Mouse (Mus musculus): ENCODE measurements around the gene Prkaca. TPM values are rescaled to one million over a fixed set of nuclear protein-coding genes. Genes with fewer than 3 reads are reported as not detected.
"Not testable (repeated sequence)": the region's sequence is repeated elsewhere in the genome, so short reads cannot be mapped to it uniquely, and the experiment has no call there.

Prkaca gene
- polyA plus RNA-seq, 1 experiment, result 101 TPM

DNA sequence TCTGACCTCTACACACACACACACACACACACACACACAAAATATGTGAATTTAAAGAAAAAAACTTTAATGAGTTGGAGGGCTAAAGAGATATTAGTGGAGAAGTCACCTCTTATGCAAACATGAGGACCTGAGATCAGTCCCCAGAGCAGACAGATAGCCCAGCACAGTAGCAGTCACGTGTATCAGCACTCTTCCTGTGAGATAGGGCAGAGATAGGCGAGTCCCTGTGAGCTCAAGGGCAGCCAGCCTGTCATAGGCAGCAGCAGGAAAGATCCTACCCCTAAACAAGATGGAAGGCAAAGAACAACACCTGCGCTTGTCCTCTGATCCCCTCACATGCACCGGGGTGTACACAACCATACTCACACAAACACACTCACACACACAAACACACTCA lies 9.7 kb downstream of the Prkaca start:
- Histone ChIP-seq H3K27me3 (ENCODE audit: control insufficient read depth, insufficient read depth, low read length) (no peaks in the 10 kb centered on the region), H3K36me3 (ENCODE audit: control insufficient read depth, insufficient read depth, low read length) (peaks cover 3% of the 10 kb centered on the region), H3K27ac (ENCODE audit: control insufficient read depth, insufficient read depth, low read depth, low read length) (no peak overlapping the region), H3K4me1 (ENCODE audit: control insufficient read depth, insufficient read depth, low read length) (peaks cover 6% of the 10 kb centered on the region), H3K4me3 (ENCODE audit: control insufficient read depth, low read depth, low read length) (no peak overlapping the region)
- TF ChIP-seq POLR2A (IDR thresholded peaks at IDR 0.05; ENCODE audit: control insufficient read depth, low read depth, low read length) (no peak), CTCF (IDR thresholded peaks at IDR 0.05; ENCODE audit: control insufficient read depth, insufficient read depth, insufficient replicate concordance, low read depth, low read length) (no peak)

DNA sequence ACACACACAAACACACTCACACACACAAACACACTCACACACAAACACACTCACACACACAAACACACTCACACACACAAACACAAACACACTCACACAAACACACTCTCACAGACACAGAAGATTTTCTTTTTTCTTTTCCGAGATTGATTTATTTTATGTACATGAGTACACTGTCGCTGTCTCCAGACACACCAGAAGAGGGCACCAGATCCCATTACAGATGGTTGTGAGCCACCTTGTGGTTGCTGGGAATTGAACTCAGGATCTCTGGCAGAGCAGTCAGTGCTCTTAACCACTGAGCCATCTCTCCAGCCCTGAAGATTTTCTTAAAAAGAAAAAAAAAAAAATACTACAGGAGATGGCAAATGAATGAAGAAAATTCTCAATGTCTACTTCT lies 10.4 kb downstream of the Prkaca start:
- not testable (repeated sequence) for H3K4me1 ChIP-seq (ENCODE audit: control insufficient read depth, insufficient read depth, low read length); H3K36me3 ChIP-seq (ENCODE audit: control insufficient read depth, insufficient read depth, low read length); H3K27me3 ChIP-seq (ENCODE audit: control insufficient read depth, insufficient read depth, low read length); H3K27ac ChIP-seq (ENCODE audit: control insufficient read depth, insufficient read depth, low read depth, low read length); H3K4me3 ChIP-seq (ENCODE audit: control insufficient read depth, low read depth, low read length)

DNA sequence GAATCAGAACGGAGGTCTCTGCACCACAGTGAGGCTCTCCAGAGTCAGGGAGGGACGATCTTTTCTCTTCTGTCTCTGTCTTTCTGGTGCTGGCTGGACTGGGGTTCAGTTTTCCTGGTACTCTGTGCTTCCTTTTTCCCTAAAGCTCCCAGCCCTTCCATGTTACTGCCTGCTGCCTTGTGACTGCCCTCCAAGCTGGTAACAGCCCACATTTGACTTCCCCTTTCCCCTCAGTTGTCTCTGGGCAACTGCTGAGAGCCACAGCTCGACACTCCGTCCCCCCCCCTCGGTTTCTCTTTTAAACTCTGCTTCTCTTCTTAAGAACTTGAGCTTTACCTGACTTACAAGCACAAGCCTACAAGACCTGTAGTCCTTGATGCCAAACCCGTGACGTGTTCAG lies 16.4 kb downstream of the Prkaca start:
- peaks cover 6% of the 10 kb centered on the region for H3K36me3 ChIP-seq (ENCODE audit: control insufficient read depth, insufficient read depth, low read length)
- H3K4me1 ChIP-seq (ENCODE audit: control insufficient read depth, insufficient read depth, low read length), result no peaks in the 10 kb centered on the region
- H3K27me3 ChIP-seq (ENCODE audit: control insufficient read depth, insufficient read depth, low read length), result no peaks in the 10 kb centered on the region
- no peak overlapping the region for H3K4me3 ChIP-seq (ENCODE audit: control insufficient read depth, low read depth, low read length)
- no peak overlapping the region for H3K27ac ChIP-seq (ENCODE audit: control insufficient read depth, insufficient read depth, low read depth, low read length)
- TF ChIP-seq POLR2A (IDR thresholded peaks at IDR 0.05; ENCODE audit: control insufficient read depth, low read depth, low read length) (no peak), CTCF (IDR thresholded peaks at IDR 0.05; ENCODE audit: control insufficient read depth, insufficient read depth, insufficient replicate concordance, low read depth, low read length) (no peak)

DNA sequence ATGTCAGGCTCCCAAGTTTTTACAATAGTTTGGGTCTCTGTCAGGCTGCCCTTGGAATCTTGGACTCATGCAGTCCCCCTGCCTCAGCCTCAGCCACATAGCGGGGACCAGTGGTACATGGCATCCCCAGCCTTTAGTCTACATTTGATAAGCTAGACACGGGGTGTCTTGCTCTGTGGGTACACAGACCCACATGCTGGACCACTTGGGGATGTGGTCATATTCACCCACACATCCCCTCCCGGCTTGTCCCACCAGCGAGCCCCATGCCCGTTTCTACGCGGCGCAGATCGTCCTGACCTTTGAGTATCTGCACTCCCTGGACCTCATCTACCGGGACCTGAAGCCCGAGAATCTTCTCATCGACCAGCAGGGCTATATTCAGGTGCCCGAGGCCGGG lies 17.4 kb downstream of the Prkaca start:
- no peak overlapping the region for H3K27ac ChIP-seq (ENCODE audit: control insufficient read depth, insufficient read depth, low read depth, low read length)
- H3K4me1 ChIP-seq (ENCODE audit: control insufficient read depth, insufficient read depth, low read length), result no peaks in the 10 kb centered on the region
- no peaks in the 10 kb centered on the region for H3K27me3 ChIP-seq (ENCODE audit: control insufficient read depth, insufficient read depth, low read length)
- TF ChIP-seq POLR2A (IDR thresholded peaks at IDR 0.05; ENCODE audit: control insufficient read depth, low read depth, low read length) (no peak), CTCF (IDR thresholded peaks at IDR 0.05; ENCODE audit: control insufficient read depth, insufficient read depth, insufficient replicate concordance, low read depth, low read length) (no peak)
- H3K36me3 ChIP-seq (ENCODE audit: control insufficient read depth, insufficient read depth, low read length), result peaks cover 6% of the 10 kb centered on the region
- no peak overlapping the region for H3K4me3 ChIP-seq (ENCODE audit: control insufficient read depth, low read depth, low read length)

DNA sequence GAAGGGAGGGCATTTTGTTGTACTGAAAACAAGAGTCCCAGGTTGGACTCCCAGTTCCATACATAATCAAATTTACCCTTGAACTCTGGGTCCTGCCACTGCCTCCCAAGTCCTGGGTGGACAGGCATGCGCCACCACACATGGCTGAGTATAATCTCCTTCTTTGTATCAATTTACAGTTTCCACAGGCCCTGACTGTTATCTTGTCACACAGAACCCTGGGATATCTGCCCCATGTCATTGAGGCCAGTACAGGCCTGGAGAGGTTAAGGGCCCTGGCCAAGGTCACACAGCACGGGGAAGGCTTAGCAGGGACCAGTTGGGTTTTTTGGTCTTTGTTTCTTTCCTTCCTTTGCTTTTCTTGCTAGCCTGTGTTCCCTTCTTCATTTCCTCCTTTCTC lies 19.7 kb downstream of the Prkaca start:
- Histone ChIP-seq H3K36me3 (ENCODE audit: control insufficient read depth, insufficient read depth, low read length) (peaks cover 5% of the 10 kb centered on the region), H3K27ac (ENCODE audit: control insufficient read depth, insufficient read depth, low read depth, low read length) (no peak overlapping the region), H3K4me3 (ENCODE audit: control insufficient read depth, low read depth, low read length) (no peak overlapping the region), H3K4me1 (ENCODE audit: control insufficient read depth, insufficient read depth, low read length) (peaks cover 9% of the 10 kb centered on the region), H3K27me3 (ENCODE audit: control insufficient read depth, insufficient read depth, low read length) (no peaks in the 10 kb centered on the region)
- no peak for TF ChIP-seq POLR2A (IDR thresholded peaks at IDR 0.05; ENCODE audit: control insufficient read depth, low read depth, low read length)
- no peak for TF ChIP-seq CTCF (IDR thresholded peaks at IDR 0.05; ENCODE audit: control insufficient read depth, insufficient read depth, insufficient replicate concordance, low read depth, low read length)

DNA sequence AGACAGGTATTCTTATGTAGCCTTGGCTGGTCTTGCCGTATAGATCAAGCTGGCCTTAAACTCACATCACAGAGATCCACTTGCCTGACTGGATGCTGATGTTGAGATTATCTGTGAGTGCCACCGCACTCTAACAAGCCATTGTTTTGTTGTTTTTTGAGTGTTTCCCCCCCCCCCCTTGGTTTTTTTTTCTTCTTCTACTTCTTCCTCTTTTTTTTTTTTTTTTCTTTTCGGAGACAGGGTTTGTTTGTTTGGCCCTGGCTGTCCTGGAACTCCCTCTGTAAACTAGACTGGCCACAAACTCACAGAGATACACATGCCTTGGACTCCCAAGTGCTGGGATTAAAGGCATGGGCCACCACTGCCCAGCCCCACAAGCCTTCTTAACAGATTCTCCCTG lies 21.2 kb downstream of the Prkaca start:
- Histone ChIP-seq H3K4me1 (ENCODE audit: control insufficient read depth, insufficient read depth, low read length) (peaks cover 17% of the 10 kb centered on the region), H3K27ac (ENCODE audit: control insufficient read depth, insufficient read depth, low read depth, low read length) (no peak overlapping the region), H3K4me3 (ENCODE audit: control insufficient read depth, low read depth, low read length) (no peak overlapping the region), H3K36me3 (ENCODE audit: control insufficient read depth, insufficient read depth, low read length) (peaks cover 5% of the 10 kb centered on the region), H3K27me3 (ENCODE audit: control insufficient read depth, insufficient read depth, low read length) (no peaks in the 10 kb centered on the region)
- TF ChIP-seq POLR2A (IDR thresholded peaks at IDR 0.05; ENCODE audit: control insufficient read depth, low read depth, low read length), result no peak

DNA sequence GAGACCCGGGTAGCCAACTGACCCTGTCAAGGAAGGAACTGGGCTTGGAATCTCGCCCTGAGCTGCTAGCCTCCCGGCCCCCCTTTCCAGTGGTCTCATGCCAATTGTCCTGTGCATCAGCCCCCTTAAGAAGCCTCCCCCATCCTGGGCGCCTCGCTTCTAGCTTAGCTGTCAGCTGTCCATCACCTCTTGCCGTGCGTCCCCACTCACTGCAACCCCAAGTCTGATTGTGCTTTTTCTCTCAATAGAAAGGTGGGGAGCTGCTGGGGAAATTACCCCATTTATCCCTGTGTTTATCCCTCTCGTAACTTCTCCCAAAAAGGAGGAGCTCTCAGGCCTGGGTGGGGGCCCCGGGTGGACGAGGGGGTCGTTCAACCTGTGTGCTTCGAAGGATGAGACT lies 23.2 kb downstream of the Prkaca start:
- H3K4me3 ChIP-seq (ENCODE audit: control insufficient read depth, low read depth, low read length), result no peak overlapping the region
- TF ChIP-seq POLR2A (IDR thresholded peaks at IDR 0.05; ENCODE audit: control insufficient read depth, low read depth, low read length) (no peak), CTCF (IDR thresholded peaks at IDR 0.05; ENCODE audit: control insufficient read depth, insufficient read depth, insufficient replicate concordance, low read depth, low read length) (no peak)
- peaks cover 5% of the 10 kb centered on the region for H3K36me3 ChIP-seq (ENCODE audit: control insufficient read depth, insufficient read depth, low read length)
- no peaks in the 10 kb centered on the region for H3K27me3 ChIP-seq (ENCODE audit: control insufficient read depth, insufficient read depth, low read length)
- no peak overlapping the region for H3K27ac ChIP-seq (ENCODE audit: control insufficient read depth, insufficient read depth, low read depth, low read length)
- H3K4me1 ChIP-seq (ENCODE audit: control insufficient read depth, insufficient read depth, low read length), result peaks cover 21% of the 10 kb centered on the region

Data from testis, adult 2 months (tissue).